Mouse (Mus musculus) CH12.LX (cell line): ENCODE data around the gene Peli1. TPM values are rescaled to one million over a fixed set of nuclear protein-coding genes. Genes with fewer than 3 reads are reported as not detected.
A peak's percentile ranks its signal among the peaks of the same experiment; 100 is the strongest.

Experiments used
- DNase-seq: peaks from one replicate; pipeline ENCODE4 v3.0.0-alpha.2; 2013; ENCODE audit errors: extremely low read depth
- H3K27ac ChIP-seq: 2 replicates; pipeline ENCODE4 v1.5.1; 2012; ENCODE audit warnings: low read depth, mild to moderate bottlenecking, control low read depth, moderate library complexity; ENCODE audit not compliant: insufficient read depth
- H3K27me3 ChIP-seq: replicated peaks from 2 replicates; pipeline ENCODE3; 2012; ENCODE audit warnings: inconsistent platforms
- H3K36me3 ChIP-seq, 2 experiments: replicated peaks in 1 of 2; 2 replicates each; pipeline versions ENCODE3 to v1.6.1; 2012; ENCODE audit warnings: inconsistent platforms in 1 of 2, low read length in 1 of 2, mild to moderate bottlenecking in 1 of 2, mixed read lengths in 1 of 2, moderate library complexity in 1 of 2; ENCODE audit not compliant: control insufficient read depth in 1 of 2, insufficient read depth in 1 of 2
- H3K4me1 ChIP-seq, 2 experiments: 2 replicates each; pipeline ENCODE4 v1.6.1; 2012; ENCODE audit warnings: inconsistent platforms in 1 of 2, moderate library complexity in 1 of 2; ENCODE audit not compliant: insufficient read depth in 2 of 2, control insufficient read depth in 1 of 2
- H3K4me2 ChIP-seq: 2 replicates; pipeline ENCODE4 v1.6.1; 2012; ENCODE audit warnings: low read depth, mild to moderate bottlenecking, control low read depth; ENCODE audit not compliant: poor library complexity, insufficient read depth, severe bottlenecking
- H3K4me3 ChIP-seq, 3 experiments: fragments of 150-350 bp in 1 of 3; sonication (generic) in 1 of 3; replicated peaks in 1 of 3; 2 replicates each; pipeline versions ENCODE3 to v1.5.1; 2011 to 2012; ENCODE audit warnings: low read depth in 2 of 3, low read length in 2 of 3, mild to moderate bottlenecking in 2 of 3, moderate library complexity in 2 of 3, control low read depth in 1 of 3, improper control_type of control experiment in 1 of 3, inconsistent platforms in 1 of 3, mixed read lengths in 1 of 3; ENCODE audit not compliant: poor library complexity in 1 of 3
- H3K79me2 ChIP-seq: replicated peaks from 2 replicates; pipeline ENCODE4 v1.6.1; 2012; ENCODE audit warnings: mild to moderate bottlenecking, moderate library complexity; ENCODE audit not compliant: control insufficient read depth, poor library complexity, insufficient read depth, severe bottlenecking; ENCODE audit errors: extremely low read depth
- H3K9ac ChIP-seq: 2 replicates; pipeline ENCODE4 v1.6.1; 2012; ENCODE audit warnings: low read depth, mild to moderate bottlenecking, control low read depth, moderate library complexity; ENCODE audit not compliant: insufficient read depth
- H3K9me3 ChIP-seq: replicated peaks from 2 replicates; pipeline ENCODE3; 2012; ENCODE audit warnings: low read length, inconsistent platforms, mixed read lengths
- CHD1 ChIP-seq: IDR thresholded peaks from 2 replicates; pipeline ENCODE4 v1.6.1; 2012; ENCODE audit warnings: low read depth, low read length, improper control_type of control experiment, inconsistent platforms
- CTCF ChIP-seq, 2 experiments: IDR thresholded peaks in 1 of 2; conservative IDR thresholded peaks in 1 of 2; 2 replicates each; pipeline ENCODE4 v1.5.1; 2011 to 2012; ENCODE audit warnings: low read depth in 2 of 2, low read length in 2 of 2, improper control_type of control experiment in 1 of 2, inconsistent platforms in 1 of 2, mild to moderate bottlenecking in 1 of 2, moderate library complexity in 1 of 2
- EP300 ChIP-seq: IDR thresholded peaks from 2 replicates; pipeline ENCODE4 v1.6.1; 2011; ENCODE audit warnings: low read length, improper control_type of control experiment
- IRF4 ChIP-seq: IDR thresholded peaks from 2 replicates; pipeline ENCODE4 v1.6.1; 2014; ENCODE audit warnings: low read depth, mild to moderate bottlenecking, inconsistent platforms, low read length, improper control_type of control experiment
- JUN ChIP-seq: IDR thresholded peaks from 2 replicates; pipeline ENCODE4 v1.6.1; 2011; ENCODE audit warnings: low read depth, mild to moderate bottlenecking, low read length, improper control_type of control experiment, moderate library complexity; ENCODE audit not compliant: insufficient read depth
- JUND ChIP-seq: conservative IDR thresholded peaks from 2 replicates; pipeline ENCODE4 v1.6.1; 2011; ENCODE audit warnings: low read depth, low read length, improper control_type of control experiment
- KAT2A ChIP-seq: IDR thresholded peaks from 2 replicates; pipeline ENCODE4 v1.6.1; 2012; ENCODE audit warnings: low read length, improper control_type of control experiment, inconsistent platforms; ENCODE audit not compliant: insufficient replicate concordance
- MAFK ChIP-seq: IDR thresholded peaks from 2 replicates; pipeline ENCODE4 v1.6.1; 2011; ENCODE audit warnings: low read length, improper control_type of control experiment; ENCODE audit not compliant: insufficient replicate concordance
- MEF2A ChIP-seq: IDR thresholded peaks from 2 replicates; pipeline ENCODE4 v1.6.1; 2014; ENCODE audit warnings: low read depth, mild to moderate bottlenecking, inconsistent platforms, low read length, improper control_type of control experiment, borderline replicate concordance
- MXI1 ChIP-seq: IDR thresholded peaks from 2 replicates; pipeline ENCODE4 v1.6.1; 2011; ENCODE audit warnings: mild to moderate bottlenecking, low read depth, low read length, improper control_type of control experiment
- NELFE ChIP-seq: IDR thresholded peaks from 2 replicates; pipeline ENCODE4 v1.6.1; 2011; ENCODE audit warnings: low read depth, low read length, improper control_type of control experiment
- NRF1 ChIP-seq: IDR thresholded peaks from 2 replicates; pipeline ENCODE4 v1.6.1; 2014; ENCODE audit warnings: low read depth, mild to moderate bottlenecking, inconsistent platforms, low read length, improper control_type of control experiment, moderate library complexity
- PAX5 ChIP-seq: IDR thresholded peaks from 2 replicates; pipeline ENCODE4 v1.6.1; 2012; ENCODE audit warnings: low read length, inconsistent platforms, mixed read lengths
- RAD21 ChIP-seq: IDR thresholded peaks from 2 replicates; pipeline ENCODE4 v1.6.1; 2011; ENCODE audit warnings: low read depth, mild to moderate bottlenecking, low read length, improper control_type of control experiment, moderate library complexity
- RCOR1 ChIP-seq: conservative IDR thresholded peaks from 2 replicates; pipeline ENCODE4 v1.6.1; 2012; ENCODE audit warnings: low read depth, mild to moderate bottlenecking, inconsistent platforms, low read length, improper control_type of control experiment
- SIN3A ChIP-seq: IDR thresholded peaks from 2 replicates; pipeline ENCODE4 v1.6.1; 2012; ENCODE audit warnings: low read length, improper control_type of control experiment, inconsistent platforms
- SMC3 ChIP-seq: IDR thresholded peaks from 2 replicates; pipeline ENCODE4 v1.6.1; 2011; ENCODE audit warnings: low read depth, low read length, improper control_type of control experiment
- TCF12 ChIP-seq: IDR thresholded peaks from 2 replicates; pipeline ENCODE4 v1.6.1; 2014; ENCODE audit warnings: low read depth, mild to moderate bottlenecking, inconsistent platforms, low read length, improper control_type of control experiment
- USF2 ChIP-seq: conservative IDR thresholded peaks from 2 replicates; pipeline ENCODE4 v1.6.1; 2011; ENCODE audit warnings: low read depth, low read length, improper control_type of control experiment
- ZMIZ1 ChIP-seq: IDR thresholded peaks from 2 replicates; pipeline ENCODE4 v1.6.1; 2012; ENCODE audit warnings: low read depth, mild to moderate bottlenecking, inconsistent platforms, low read length, improper control_type of control experiment
- dilution Hi-C: fragments of 300-500 bp; cut with MboI; formaldehyde crosslinking; loops from 2 replicates; pipeline ENCODE4 v1.14.3; 2020; ENCODE audit warnings: low sequenced_read_pairs; ENCODE audit not compliant: extremely low pct_unique_long_range_greater_than_20kb, extremely low pct_ligation_motif_present
- in situ Hi-C: fragments of 300-500 bp; cut with MboI; formaldehyde crosslinking; loops from 3 replicates; pipeline ENCODE4 v1.14.3; 2019; ENCODE audit warnings: low sequenced_read_pairs, low pct_ligation_motif_present, low pct_unique_long_range_greater_than_20kb, mixed read lengths
- polyA plus RNA-seq: library from polyadenylated mRNA; unstranded; fragments of >175 nt; gene quantifications from 2 replicates; pipeline ENCODE4 v1.2.1, GENCODE M21; 2012; ENCODE audit warnings: low read depth; ENCODE audit not compliant: insufficient read length
- total RNA-seq, 2 experiments: library from RNA; depleted of rRNA; stranded (reverse); fragments of 300-350 nt in 1 of 2; fragments of >200 nt in 1 of 2; gene quantifications; 2 replicates each; pipeline ENCODE4 v1.2.3; 2012 to 2014

Peli1 gene
- total and polyA plus RNA-seq, 3 experiments, result 6.7 to 25.9 (median 14.8) TPM

DNA sequence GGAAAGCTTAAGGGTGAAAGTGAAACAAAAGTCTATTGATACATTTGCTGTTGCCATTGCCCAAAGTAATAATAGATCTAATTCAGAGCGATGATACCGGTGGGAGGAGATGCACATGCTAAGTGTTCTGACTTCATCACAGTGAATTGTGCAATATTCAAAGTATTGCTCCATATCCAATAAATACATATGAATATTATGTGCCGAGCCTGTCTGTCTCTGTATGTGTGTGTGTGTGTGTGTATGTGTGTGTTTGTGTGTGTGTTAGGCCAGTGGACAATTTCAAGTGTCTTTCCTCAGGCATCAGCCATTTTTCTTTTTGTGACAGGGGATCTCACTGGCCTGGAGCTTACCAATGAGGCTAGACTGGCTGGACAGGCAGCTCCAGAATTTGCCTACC is 9.9 kb upstream of the Peli1 start:
- Histone ChIP-seq H3K4me1 (peaks cover 0 to 15% of the 10 kb centered on the region in 2 experiments; a peak in 2 of 4 replicates), H3K36me3 (no peaks in the 10 kb centered on the region), H3K4me2 (peak overlapping the region; percentile 60), H3K9me3 (no peaks in the 10 kb centered on the region), H3K79me2 (no peaks in the 10 kb centered on the region), H3K27ac (no peak overlapping the region), H3K4me3 (no peak overlapping the region), H3K27me3 (no peaks in the 10 kb centered on the region), H3K9ac (no peak overlapping the region)
- in situ Hi-C loops (no loop called here), dilution Hi-C loops (no loop called here)
- TF ChIP-seq RAD21 (no peak), CTCF (conservative IDR thresholded peaks at IDR 0.05 in 1 of 2, IDR thresholded peaks at IDR 0.05 in 1 of 2; ENCODE audit: low read depth in 2 of 2, low read length in 2 of 2) (no peak), SIN3A (no peak), JUN (no peak), MAFK (no peak), CHD1 (no peak), SMC3 (no peak), NRF1 (no peak), TCF12 (no peak), IRF4 (no peak), PAX5 (no peak), KAT2A (no peak), ZMIZ1 (no peak), JUND (no peak), EP300 (no peak)
- no peak for DNase-seq

DNA sequence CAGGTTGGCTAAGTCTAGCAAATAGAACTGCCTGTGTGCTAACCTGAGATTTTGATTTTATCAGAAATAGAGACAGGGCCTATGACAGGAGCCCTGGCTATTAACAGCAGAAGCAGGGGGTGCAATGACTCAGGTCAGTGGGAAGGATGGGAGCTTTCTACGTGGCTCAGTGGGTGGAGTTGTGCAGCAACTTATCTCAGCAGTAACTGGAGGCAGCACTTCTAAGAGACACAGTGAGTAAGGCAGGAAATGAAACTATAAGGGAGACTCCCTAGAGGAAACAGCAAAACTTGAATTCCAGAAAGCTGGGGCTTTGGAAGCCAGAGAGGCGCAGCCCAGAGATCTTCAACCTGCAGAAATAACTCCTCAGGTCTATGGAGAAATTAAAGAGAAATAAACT is 8.4 kb upstream of the Peli1 start:
- Histone ChIP-seq H3K27me3 (no peaks in the 10 kb centered on the region), H3K79me2 (no peaks in the 10 kb centered on the region)
- TF ChIP-seq USF2 (no peak), RCOR1 (no peak), SIN3A (no peak), NELFE (no peak), NRF1 (no peak), TCF12 (no peak), MXI1 (no peak), IRF4 (peak; percentile 48; the same call in 1 of the 2 replicates), MEF2A (no peak), EP300 (peak; percentile 33; the same call in 1 of the 2 replicates), RAD21 (no peak), KAT2A (no peak)
- TF ChIP-seq, all 38 proteins: peak for 2
- DNase-seq, result peak; percentile 49
- Histone ChIP-seq H3K27ac (no peak overlapping the region), H3K4me1 (peaks cover 0 to 15% of the 10 kb centered on the region in 2 experiments; a peak in 2 of 4 replicates), H3K4me3 (no peak overlapping the region), H3K36me3 (no peaks in the 10 kb centered on the region), H3K9me3 (no peaks in the 10 kb centered on the region), H3K9ac (no peak overlapping the region), H3K4me2 (no peak overlapping the region)
- in situ Hi-C loops (no loop called here), dilution Hi-C loops (no loop called here)
